In the genomic region with DNA sequence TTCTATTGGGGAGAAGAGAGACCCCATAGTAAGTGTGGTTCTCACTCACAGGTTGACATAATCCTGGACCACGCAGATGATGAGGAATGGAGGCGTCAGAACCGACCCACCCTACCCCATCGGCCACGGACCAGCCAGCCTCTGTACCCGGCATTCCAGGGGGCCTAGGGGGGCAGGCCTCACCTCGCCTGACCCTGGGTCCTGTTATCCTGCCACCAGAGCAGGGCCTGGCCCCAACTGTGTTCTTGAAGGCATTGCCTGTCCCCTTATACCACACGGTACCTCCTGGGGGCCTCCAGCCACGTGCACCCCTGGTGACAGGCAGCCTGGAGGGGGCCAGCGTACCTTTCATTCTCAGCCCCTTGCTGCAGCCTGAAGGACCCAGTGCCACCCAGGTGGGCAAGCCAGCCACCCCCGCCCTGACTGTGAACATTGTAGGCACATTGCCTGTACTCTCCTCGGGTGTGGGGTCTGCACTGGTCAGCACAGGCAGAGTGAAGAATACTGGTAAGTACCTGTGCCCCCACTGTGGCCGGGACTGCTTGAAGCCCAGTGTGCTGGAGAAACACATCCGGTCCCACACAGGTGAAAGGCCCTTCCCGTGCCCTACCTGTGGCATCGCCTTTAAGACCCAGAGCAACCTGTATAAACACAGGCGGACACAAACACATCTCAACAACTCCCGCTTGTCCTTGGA, we compare ENCODE assay signal across 17 mouse cellular contexts. TPM values are rescaled to one million over a fixed set of nuclear protein-coding genes. Genes with fewer than 3 reads are reported as not detected.
DNase-seq lines count a peak whose midpoint lies in the region; ATAC-seq and TF ChIP-seq lines count a peak whose summit lies in the region.
"Had no signal": no experiment of that assay in that cellular context is flagged by ENCODE, and none has a peak within 500 bp of the region (broad histone marks: within the 10 kb centered on the region; RNA-seq: fewer than 3 reads in every experiment).

Zfp831 (plus strand) TSS at position 87 of the 697 bp plus-strand sequence.

- no peak within 1 kb of the TSS for H3K4me2 ChIP-seq in heart, embryonic 11.5 days
- H3K4me2 ChIP-seq in embryonic facial prominence, embryonic 15.5 days (replicated peaks), result no peak within 1 kb of the TSS
- H3K4me2 ChIP-seq: heart, embryonic 13.5 days; liver, embryonic 15.5 days had no signal

- WGBS in heart, embryonic 11.5 days (ENCODE audit: insufficient replicate concordance), result 76% methylated on average over 18 of the region's 18 CpGs
- 81% methylated on average over 18 of the region's 18 CpGs for WGBS in embryonic facial prominence, embryonic 15.5 days

- intact Hi-C loops in heart, postnatal 36 days (cut with DNase I), result no loop called here

- no peak within 1 kb of the TSS for H3K9ac ChIP-seq in heart, embryonic 11.5 days (ENCODE audit: low read depth, low read length)
- H3K9ac ChIP-seq in embryonic facial prominence, embryonic 15.5 days, result no peak within 1 kb of the TSS
- H3K9ac ChIP-seq: heart, embryonic 13.5 days; liver, embryonic 15.5 days had no signal

- H3K36me3 ChIP-seq in heart, embryonic 11.5 days (ENCODE audit: control insufficient read depth, insufficient read depth, low read length), result no peaks in the 10 kb centered on the region
- H3K36me3 ChIP-seq in E14TG2a.4 (ENCODE audit: insufficient read depth, low read length), result no peaks in the 10 kb centered on the region
- no peaks in the 10 kb centered on the region for H3K36me3 ChIP-seq in embryonic facial prominence, embryonic 15.5 days
- H3K36me3 ChIP-seq: heart, embryonic 13.5 days; liver, embryonic 15.5 days had no signal

- H3K9me3 ChIP-seq in heart, embryonic 11.5 days (replicated peaks; ENCODE audit: control insufficient read depth, low read length), result no peaks in the 10 kb centered on the region
- 0 out of 2 replicates have a peak, but pooled peaks cover 5% of the 10 kb centered on the region for H3K9me3 ChIP-seq in E14TG2a.4 (ENCODE audit: low read length)
- no peaks in the 10 kb centered on the region for H3K9me3 ChIP-seq in embryonic facial prominence, embryonic 15.5 days (replicated peaks)
- H3K9me3 ChIP-seq: liver, embryonic 15.5 days had no signal

- H3K27me3 ChIP-seq in heart, embryonic 11.5 days (ENCODE audit: control insufficient read depth, insufficient read depth, low read length), result 0 out of 2 replicates have a peak, but pooled peaks cover 3% of the 10 kb centered on the region
- peaks cover 52% of the 10 kb centered on the region for H3K27me3 ChIP-seq in E14TG2a.4 (ENCODE audit: insufficient read depth, low read length)
- no peaks in the 10 kb centered on the region for H3K27me3 ChIP-seq in embryonic facial prominence, embryonic 15.5 days
- H3K27me3 ChIP-seq: liver, embryonic 15.5 days had no signal

- peak; percentile 42; the same call in 1 of the 2 replicates for ATAC-seq in heart, embryonic 11.5 days (replicated peaks; ENCODE audit: insufficient number of reproducible peaks, low FRiP score, low TSS enrichment)
- ATAC-seq in embryonic facial prominence, embryonic 15.5 days (ENCODE audit: insufficient number of reproducible peaks, low FRiP score, low TSS enrichment, low read depth), result 0 out of 2 replicates have a peak, but pooled peaks have one; percentile 29
- ATAC-seq: forebrain, embryonic 14.5 days; inflammation-experienced regulatory T-cells, adult 6 months had no signal

- no peak within 1 kb of the TSS for H3K4me3 ChIP-seq in heart, embryonic 11.5 days (ENCODE audit: low read depth, low read length)
- H3K4me3 ChIP-seq in E14TG2a.4 (replicated peaks; ENCODE audit: low read length), result peak within 1 kb of the TSS; percentile 69
- H3K4me3 ChIP-seq in embryonic facial prominence, embryonic 15.5 days (replicated peaks), result no peak within 1 kb of the TSS
- H3K4me3 ChIP-seq: heart, embryonic 13.5 days; liver, embryonic 15.5 days had no signal

- H3K4me1 ChIP-seq in heart, embryonic 11.5 days (ENCODE audit: control insufficient read depth, insufficient read depth, low read length), result no peaks in the 10 kb centered on the region
- peaks cover 14% of the 10 kb centered on the region for H3K4me1 ChIP-seq in E14TG2a.4 (replicated peaks; ENCODE audit: low read depth, low read length)
- no peaks in the 10 kb centered on the region for H3K4me1 ChIP-seq in embryonic facial prominence, embryonic 15.5 days
- H3K4me1 ChIP-seq: heart, embryonic 13.5 days; liver, embryonic 15.5 days had no signal

- DNase-seq in heart, postnatal 36 days, result no peak
- DNase-seq in layer of hippocampus, postnatal 36 days, result no peak
- DNase-seq in layer of hippocampus, adult 9-11 months, result no peak
- DNase-seq in retina, embryonic 14.5 days (ENCODE audit: low spot score), result no peak
- no peak for DNase-seq in ovary, adult 18-20 months (ENCODE audit: low spot score)
- DNase-seq: cerebellum, adult 2 months; embryo, embryonic 11 days; kidney, postnatal 10 days had no signal

- no peak within 1 kb of the TSS for H3K27ac ChIP-seq in heart, embryonic 11.5 days (ENCODE audit: low read depth, low read length)
- H3K27ac ChIP-seq in embryonic facial prominence, embryonic 15.5 days (replicated peaks), result no peak within 1 kb of the TSS
- H3K27ac ChIP-seq: heart, embryonic 13.5 days; liver, embryonic 15.5 days; macrophage had no signal

- no peak for TF ChIP-seq CTCF in E14TG2a.4 (conservative IDR thresholded peaks at IDR 0.05; ENCODE audit: low read length)

RNA-seq across cellular contexts. Expression of gene Zfp831, which starts in this region (rescaled TPM):
- not detected in 2 replicates for polyA plus RNA-seq in heart, embryonic 11.5 days (2014; fragmentation: Nextera tagmentation; extraction: Ambion mirVana)
- under 1 TPM; 0.08 TPM for total RNA-seq in heart, postnatal 36 days (2021)
- total RNA-seq in layer of hippocampus, postnatal 36 days (2021), result 10 to 100 TPM; 22.1 to 22.7 TPM
- 0.04 TPM in 1 of 2 replicates, not detected in the other for polyA plus RNA-seq in embryonic facial prominence, embryonic 15.5 days (2015; fragmentation: Nextera tagmentation; extraction: Ambion mirVana)
- polyA plus RNA-seq: C2C12; forebrain, embryonic 14.5 days had no signal

Comparison
In these comparisons a context has a peak if more than half of its experiments do, and no peak if none do; other contexts are left out.
1. RNA of gene Zfp831 (total RNA-seq): 22.1 to 22.7 TPM in layer of hippocampus, postnatal 36 days; 0.08 TPM in heart, postnatal 36 days; every median in the first group is over 10 times any median in the second.
2. Peak in ATAC-seq in heart, embryonic 11.5 days; RNA of the gene not detected or under 1 TPM.
3. Peak in ATAC-seq in embryonic facial prominence, embryonic 15.5 days; RNA of the gene not detected or under 1 TPM.